Mouse (Mus musculus) embryonic fibroblast, embryonic 13.5 days (primary cell): Measurements from ENCODE around the gene Ndel1.

Source experiments
- CTCF ChIP-seq: IDR thresholded peaks from 2 replicates; pipeline ENCODE4 v1.5.1; 2011; ENCODE audit warnings: mild to moderate bottlenecking, control low read depth, low read length, moderate library complexity, borderline replicate concordance; ENCODE audit not compliant: insufficient read depth
- POLR2A ChIP-seq: IDR thresholded peaks from 2 replicates; pipeline ENCODE4 v1.6.1; 2011; ENCODE audit warnings: low read depth, mild to moderate bottlenecking, control low read depth, low read length, moderate library complexity

DNA sequence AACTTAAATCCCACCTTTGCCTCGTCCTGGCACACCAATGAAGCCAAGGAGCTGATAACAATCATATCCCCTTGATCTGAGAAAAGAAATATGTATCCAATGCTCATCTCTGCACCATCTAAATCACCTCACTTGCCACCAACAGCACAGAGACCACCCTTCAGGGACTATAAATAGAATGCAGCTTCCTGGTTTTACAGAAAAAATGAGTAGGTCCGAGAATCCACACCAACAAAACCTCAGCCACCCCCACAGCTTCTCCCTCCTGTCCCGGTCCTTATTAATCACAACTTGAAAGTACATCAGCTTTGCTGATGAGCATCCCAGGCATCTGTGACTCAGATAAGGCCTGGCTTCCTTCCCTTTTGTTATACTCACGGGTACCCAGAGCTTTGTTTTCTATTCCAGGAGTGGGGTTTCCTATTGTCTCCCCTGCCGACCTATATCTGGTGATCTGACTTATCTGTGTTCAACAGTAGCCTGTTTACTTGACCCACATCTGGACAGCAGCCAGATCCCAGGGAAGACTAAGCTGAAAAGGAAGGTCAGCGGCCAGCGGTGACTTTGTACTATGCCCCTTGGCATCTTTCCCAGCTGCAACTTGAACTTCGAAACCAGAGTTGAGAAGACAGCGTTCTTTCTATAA is 7.0 kb downstream of the Ndel1 start:
- TF ChIP-seq CTCF: no peak
- no peak for TF ChIP-seq POLR2A
